24 mouse cellular contexts compared by ENCODE assay signal in the genomic region with DNA sequence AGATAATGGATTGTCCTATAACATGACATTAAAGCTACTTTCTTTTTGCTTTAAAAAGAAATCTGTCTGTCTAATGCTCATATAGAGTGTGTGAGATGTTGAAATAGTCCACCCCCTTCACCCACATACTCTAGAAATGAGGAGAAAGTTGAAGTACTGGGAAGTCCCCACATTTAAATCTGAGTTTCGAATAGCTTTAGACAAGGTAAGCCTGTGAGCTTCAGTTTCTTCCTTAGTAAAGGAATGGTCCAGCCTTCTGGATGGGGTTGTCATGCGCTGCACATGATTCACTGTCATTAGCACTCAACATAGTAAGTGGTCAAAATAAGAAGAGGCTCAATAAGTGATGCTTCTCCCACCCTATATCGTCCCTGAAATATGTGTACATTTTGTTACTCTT. TPM values are rescaled to one million over a fixed set of nuclear protein-coding genes. Genes with fewer than 3 reads are reported as not detected.
DNase-seq lines count a peak whose midpoint lies in the region; ATAC-seq lines count a peak whose summit lies in the region.
"Had no signal": no experiment of that assay in that cellular context is flagged by ENCODE, and none has a peak within 500 bp of the region (broad histone marks: within the 10 kb centered on the region; RNA-seq: fewer than 3 reads in every experiment).

No protein-coding gene starts in this region.

- H3K36me3 ChIP-seq in midbrain, embryonic 11.5 days (ENCODE audit: control insufficient read depth, insufficient read depth, low read length) = no peaks in the 10 kb centered on the region
- no peaks in the 10 kb centered on the region for H3K36me3 ChIP-seq in midbrain, embryonic 14.5 days (ENCODE audit: control insufficient read depth, insufficient read depth, low read length)
- H3K36me3 ChIP-seq: embryonic facial prominence, embryonic 10.5 days; embryonic facial prominence, embryonic 12.5 days; forebrain, embryonic 15.5 days had no signal

- H3K9ac ChIP-seq in midbrain, embryonic 11.5 days (ENCODE audit: low read length) = no peak overlapping the region
- H3K9ac ChIP-seq in midbrain, embryonic 14.5 days (replicated peaks; ENCODE audit: low read length) = no peak overlapping the region
- H3K9ac ChIP-seq: embryonic facial prominence, embryonic 12.5 days; forebrain, embryonic 13.5 days; forebrain, embryonic 15.5 days; forebrain, postnatal 0 days had no signal

- H3K27me3 ChIP-seq in midbrain, embryonic 11.5 days (ENCODE audit: control insufficient read depth, insufficient read depth, low read length) = no peaks in the 10 kb centered on the region
- no peaks in the 10 kb centered on the region for H3K27me3 ChIP-seq in midbrain, embryonic 14.5 days (ENCODE audit: control insufficient read depth, insufficient read depth, low read length)
- H3K27me3 ChIP-seq: embryonic facial prominence, embryonic 12.5 days; forebrain, embryonic 13.5 days; forebrain, embryonic 15.5 days; Patski had no signal

- H3K4me2 ChIP-seq in midbrain, embryonic 11.5 days = no peak overlapping the region
- H3K4me2 ChIP-seq in midbrain, embryonic 14.5 days (ENCODE audit: low read length) = no peak overlapping the region
- H3K4me2 ChIP-seq: embryonic facial prominence, embryonic 12.5 days; forebrain, embryonic 13.5 days; forebrain, embryonic 15.5 days had no signal

- no peak overlapping the region for H3K4me3 ChIP-seq in midbrain, embryonic 11.5 days (ENCODE audit: low read depth, low read length)
- no peak overlapping the region for H3K4me3 ChIP-seq in midbrain, embryonic 14.5 days (replicated peaks; ENCODE audit: low read depth, low read length)
- H3K4me3 ChIP-seq: embryonic facial prominence, embryonic 10.5 days; embryonic facial prominence, embryonic 12.5 days; forebrain, embryonic 13.5 days; forebrain, embryonic 15.5 days had no signal

- H3K4me1 ChIP-seq in midbrain, embryonic 11.5 days (ENCODE audit: control insufficient read depth, insufficient read depth, low read length) = no peaks in the 10 kb centered on the region
- no peaks in the 10 kb centered on the region for H3K4me1 ChIP-seq in midbrain, embryonic 14.5 days (ENCODE audit: control insufficient read depth, insufficient read depth, low read length)
- H3K4me1 ChIP-seq: embryonic facial prominence, embryonic 12.5 days; forebrain, embryonic 13.5 days; forebrain, embryonic 15.5 days had no signal

- no peaks in the 10 kb centered on the region for H3K9me3 ChIP-seq in midbrain, embryonic 11.5 days (ENCODE audit: control insufficient read depth, low read length)
- H3K9me3 ChIP-seq in midbrain, embryonic 14.5 days (ENCODE audit: control insufficient read depth, low read length) = no peaks in the 10 kb centered on the region
- H3K9me3 ChIP-seq: embryonic facial prominence, embryonic 10.5 days; embryonic facial prominence, embryonic 12.5 days; forebrain, embryonic 13.5 days; forebrain, embryonic 15.5 days; G1E had no signal

- H3K27ac ChIP-seq in midbrain, embryonic 11.5 days (ENCODE audit: low read depth, low read length) = no peak overlapping the region
- no peak overlapping the region for H3K27ac ChIP-seq in midbrain, embryonic 14.5 days (replicated peaks; ENCODE audit: low read depth, low read length)
- H3K27ac ChIP-seq: embryonic facial prominence, embryonic 10.5 days; embryonic facial prominence, embryonic 12.5 days; forebrain, embryonic 13.5 days; forebrain, embryonic 15.5 days had no signal

- WGBS in midbrain, embryonic 11.5 days = 91% methylated on average over 3 of the region's 3 CpGs
- WGBS in midbrain, embryonic 14.5 days = 89% methylated on average over 3 of the region's 3 CpGs

- ATAC-seq in midbrain, embryonic 11.5 days (ENCODE audit: low FRiP score) = no peak
- ATAC-seq in midbrain, embryonic 14.5 days (ENCODE audit: low FRiP score, low TSS enrichment) = no peak
- peak; percentile 38 for ATAC-seq in CD4-positive, CD25-positive, alpha-beta regulatory T cell, adult 4 months
- peak; percentile 44 for ATAC-seq in activated CD4-positive, CD25-positive, alpha-beta regulatory T cell, adult 4 months
- peak; percentile 39 for ATAC-seq in inflammation-experienced regulatory T-cells, adult 6 months
- ATAC-seq: forebrain, embryonic 13.5 days; forebrain, embryonic 15.5 days; forebrain, postnatal 0 days; Patski had no signal

- peak; percentile 31 for DNase-seq in midbrain, embryonic 11.5 days (ENCODE audit: low spot score, missing footprints)
- no peak for DNase-seq in midbrain, embryonic 14.5 days
- no peak for DNase-seq in adrenal gland, adult 8-10 months
- no peak for DNase-seq in urinary bladder, adult 2 months (ENCODE audit: low spot score)
- DNase-seq in thymus, postnatal 25 days = no peak
- DNase-seq: adrenal gland, adult 2 months; adrenal gland, postnatal 14 days; adrenal gland, postnatal 36 days; B cell, adult 2 months; cerebellum, adult 11-12 months; cerebellum, adult 2 months; cerebellum, adult 9-10 months; cerebellum, postnatal 10 days; cerebellum, postnatal 25 days; forebrain, postnatal 0 days had no signal

RNA-seq across cellular contexts. Expression of a gene that starts 48.2 kb away (rescaled TPM):
- 3.0 and 3.4 TPM in 2 replicates for polyA plus RNA-seq in midbrain, embryonic 11.5 days (2014; fragmentation: Nextera tagmentation; extraction: Ambion mirVana)
- 2.3 and 3.1 TPM in 2 replicates for polyA plus RNA-seq in midbrain, embryonic 14.5 days (2014; fragmentation: Nextera tagmentation; extraction: Ambion mirVana)
- polyA plus RNA-seq in CD4-positive, CD25-positive, alpha-beta regulatory T cell, adult 4 months (2017; shearing (Covaris generic)) = 10 to 100 TPM; 77.5 to 92.7 TPM
- polyA plus RNA-seq in activated CD4-positive, CD25-positive, alpha-beta regulatory T cell, adult 4 months (2017; shearing (Covaris generic)) = 10 to 100 TPM; 78.7 to 86.7 TPM
- polyA plus RNA-seq in inflammation-experienced regulatory T-cells, adult 6 months (2017; shearing (Covaris generic)) = 100 to 1,000 TPM in 1 of 3 experiments, 10 to 100 TPM in 2; 91.0 to 119 (median 94.0) TPM
- total RNA-seq in adrenal gland, adult 8-10 months (2022) = 10 to 100 TPM; 38.3 to 83.6 (median 56.9) TPM
- 26.9 and 32.5 TPM in 2 replicates for polyA plus RNA-seq in urinary bladder, adult 2 months (2012; rRNA removed)

Comparison
In these comparisons a context has a peak if more than half of its experiments do, and no peak if none do; other contexts are left out.
1. ATAC-seq: peak in CD4-positive, CD25-positive, alpha-beta regulatory T cell, adult 4 months (single experiment), activated CD4-positive, CD25-positive, alpha-beta regulatory T cell, adult 4 months (single experiment) and inflammation-experienced regulatory T-cells, adult 6 months (single experiment); none in midbrain, embryonic 11.5 days (single experiment) and midbrain, embryonic 14.5 days (single experiment).